Mouse (Mus musculus) CH12.LX (cell line): ENCODE data around the gene Cacna2d2. TPM values are rescaled to one million over a fixed set of nuclear protein-coding genes. Genes with fewer than 3 reads are reported as not detected.

Experiments
- DNase-seq: peaks from one replicate; pipeline ENCODE4 v3.0.0-alpha.2; 2013; ENCODE audit errors: extremely low read depth
- H3K27ac ChIP-seq: 2 replicates; pipeline ENCODE4 v1.5.1; 2012; ENCODE audit warnings: low read depth, mild to moderate bottlenecking, control low read depth, moderate library complexity; ENCODE audit not compliant: insufficient read depth
- H3K27me3 ChIP-seq: replicated peaks from 2 replicates; pipeline ENCODE3; 2012; ENCODE audit warnings: inconsistent platforms
- H3K36me3 ChIP-seq, 2 experiments: replicated peaks in 1 of 2; 2 replicates each; pipeline versions ENCODE3 to v1.6.1; 2012; ENCODE audit warnings: inconsistent platforms in 1 of 2, low read length in 1 of 2, mild to moderate bottlenecking in 1 of 2, mixed read lengths in 1 of 2, moderate library complexity in 1 of 2; ENCODE audit not compliant: control insufficient read depth in 1 of 2, insufficient read depth in 1 of 2
- H3K4me1 ChIP-seq, 2 experiments: 2 replicates each; pipeline ENCODE4 v1.6.1; 2012; ENCODE audit warnings: inconsistent platforms in 1 of 2, moderate library complexity in 1 of 2; ENCODE audit not compliant: insufficient read depth in 2 of 2, control insufficient read depth in 1 of 2
- H3K4me2 ChIP-seq: 2 replicates; pipeline ENCODE4 v1.6.1; 2012; ENCODE audit warnings: low read depth, mild to moderate bottlenecking, control low read depth; ENCODE audit not compliant: poor library complexity, insufficient read depth, severe bottlenecking
- H3K4me3 ChIP-seq, 3 experiments: fragments of 150-350 bp in 1 of 3; sonication (generic) in 1 of 3; replicated peaks in 1 of 3; 2 replicates each; pipeline versions ENCODE3 to v1.5.1; 2011 to 2012; ENCODE audit warnings: low read depth in 2 of 3, low read length in 2 of 3, mild to moderate bottlenecking in 2 of 3, moderate library complexity in 2 of 3, control low read depth in 1 of 3, improper control_type of control experiment in 1 of 3, inconsistent platforms in 1 of 3, mixed read lengths in 1 of 3; ENCODE audit not compliant: poor library complexity in 1 of 3
- H3K79me2 ChIP-seq: replicated peaks from 2 replicates; pipeline ENCODE4 v1.6.1; 2012; ENCODE audit warnings: mild to moderate bottlenecking, moderate library complexity; ENCODE audit not compliant: control insufficient read depth, poor library complexity, insufficient read depth, severe bottlenecking; ENCODE audit errors: extremely low read depth
- H3K9ac ChIP-seq: 2 replicates; pipeline ENCODE4 v1.6.1; 2012; ENCODE audit warnings: low read depth, mild to moderate bottlenecking, control low read depth, moderate library complexity; ENCODE audit not compliant: insufficient read depth
- H3K9me3 ChIP-seq: replicated peaks from 2 replicates; pipeline ENCODE3; 2012; ENCODE audit warnings: low read length, inconsistent platforms, mixed read lengths
- CHD1 ChIP-seq: IDR thresholded peaks from 2 replicates; pipeline ENCODE4 v1.6.1; 2012; ENCODE audit warnings: low read depth, low read length, improper control_type of control experiment, inconsistent platforms
- CHD2 ChIP-seq: IDR thresholded peaks from 2 replicates; pipeline ENCODE4 v1.6.1; 2011; ENCODE audit warnings: low read length, improper control_type of control experiment
- CTCF ChIP-seq, 2 experiments: IDR thresholded peaks in 1 of 2; conservative IDR thresholded peaks in 1 of 2; 2 replicates each; pipeline ENCODE4 v1.5.1; 2011 to 2012; ENCODE audit warnings: low read depth in 2 of 2, low read length in 2 of 2, improper control_type of control experiment in 1 of 2, inconsistent platforms in 1 of 2, mild to moderate bottlenecking in 1 of 2, moderate library complexity in 1 of 2
- E2F4 ChIP-seq: IDR thresholded peaks from 2 replicates; pipeline ENCODE4 v1.6.1; 2011; ENCODE audit warnings: low read depth, low read length, improper control_type of control experiment; ENCODE audit not compliant: insufficient replicate concordance
- ELF1 ChIP-seq: IDR thresholded peaks from 2 replicates; pipeline ENCODE4 v1.6.1; 2014; ENCODE audit warnings: low read depth, mild to moderate bottlenecking, inconsistent platforms, low read length, improper control_type of control experiment
- EP300 ChIP-seq: IDR thresholded peaks from 2 replicates; pipeline ENCODE4 v1.6.1; 2011; ENCODE audit warnings: low read length, improper control_type of control experiment
- GABPA ChIP-seq: IDR thresholded peaks from 2 replicates; pipeline ENCODE4 v1.6.1; 2012; ENCODE audit warnings: low read depth, low read length, improper control_type of control experiment, inconsistent platforms; ENCODE audit not compliant: insufficient replicate concordance
- HCFC1 ChIP-seq: IDR thresholded peaks from 2 replicates; pipeline ENCODE4 v1.6.1; 2012; ENCODE audit warnings: low read depth, mild to moderate bottlenecking, inconsistent platforms, low read length, improper control_type of control experiment
- IRF4 ChIP-seq: IDR thresholded peaks from 2 replicates; pipeline ENCODE4 v1.6.1; 2014; ENCODE audit warnings: low read depth, mild to moderate bottlenecking, inconsistent platforms, low read length, improper control_type of control experiment
- JUN ChIP-seq: IDR thresholded peaks from 2 replicates; pipeline ENCODE4 v1.6.1; 2011; ENCODE audit warnings: low read depth, mild to moderate bottlenecking, low read length, improper control_type of control experiment, moderate library complexity; ENCODE audit not compliant: insufficient read depth
- KAT2A ChIP-seq: IDR thresholded peaks from 2 replicates; pipeline ENCODE4 v1.6.1; 2012; ENCODE audit warnings: low read length, improper control_type of control experiment, inconsistent platforms; ENCODE audit not compliant: insufficient replicate concordance
- MAFK ChIP-seq: IDR thresholded peaks from 2 replicates; pipeline ENCODE4 v1.6.1; 2011; ENCODE audit warnings: low read length, improper control_type of control experiment; ENCODE audit not compliant: insufficient replicate concordance
- MAX ChIP-seq: IDR thresholded peaks from 2 replicates; pipeline ENCODE4 v1.6.1; 2011; ENCODE audit warnings: low read length, improper control_type of control experiment
- MAZ ChIP-seq: IDR thresholded peaks from 2 replicates; pipeline ENCODE4 v1.6.1; 2012; ENCODE audit warnings: low read depth, mild to moderate bottlenecking, inconsistent platforms, low read length, improper control_type of control experiment, moderate library complexity
- MXI1 ChIP-seq: IDR thresholded peaks from 2 replicates; pipeline ENCODE4 v1.6.1; 2011; ENCODE audit warnings: mild to moderate bottlenecking, low read depth, low read length, improper control_type of control experiment
- MYC ChIP-seq: IDR thresholded peaks from 2 replicates; pipeline ENCODE4 v1.6.1; 2011; ENCODE audit warnings: low read depth, mild to moderate bottlenecking, improper control_type of control experiment, low read length
- NELFE ChIP-seq: IDR thresholded peaks from 2 replicates; pipeline ENCODE4 v1.6.1; 2011; ENCODE audit warnings: low read depth, low read length, improper control_type of control experiment
- NRF1 ChIP-seq: IDR thresholded peaks from 2 replicates; pipeline ENCODE4 v1.6.1; 2014; ENCODE audit warnings: low read depth, mild to moderate bottlenecking, inconsistent platforms, low read length, improper control_type of control experiment, moderate library complexity
- POLR2A ChIP-seq: IDR thresholded peaks from 2 replicates; pipeline ENCODE4 v1.6.1; 2011; ENCODE audit warnings: low read depth, mild to moderate bottlenecking, improper control_type of control experiment, low read length
- POLR2AphosphoS2 ChIP-seq: IDR thresholded peaks from 2 replicates; pipeline ENCODE4 v1.6.1; 2011; ENCODE audit warnings: low read depth, low read length, improper control_type of control experiment
- RAD21 ChIP-seq: IDR thresholded peaks from 2 replicates; pipeline ENCODE4 v1.6.1; 2011; ENCODE audit warnings: low read depth, mild to moderate bottlenecking, low read length, improper control_type of control experiment, moderate library complexity
- SIN3A ChIP-seq: IDR thresholded peaks from 2 replicates; pipeline ENCODE4 v1.6.1; 2012; ENCODE audit warnings: low read length, improper control_type of control experiment, inconsistent platforms
- SMC3 ChIP-seq: IDR thresholded peaks from 2 replicates; pipeline ENCODE4 v1.6.1; 2011; ENCODE audit warnings: low read depth, low read length, improper control_type of control experiment
- TBP ChIP-seq: conservative IDR thresholded peaks from 2 replicates; pipeline ENCODE4 v1.6.1; 2011; ENCODE audit warnings: low read depth, low read length, improper control_type of control experiment
- TCF12 ChIP-seq: IDR thresholded peaks from 2 replicates; pipeline ENCODE4 v1.6.1; 2014; ENCODE audit warnings: low read depth, mild to moderate bottlenecking, inconsistent platforms, low read length, improper control_type of control experiment
- UBTF ChIP-seq: IDR thresholded peaks from 2 replicates; pipeline ENCODE4 v1.6.1; 2012; ENCODE audit warnings: low read depth, mild to moderate bottlenecking, inconsistent platforms, low read length, improper control_type of control experiment, moderate library complexity
- USF2 ChIP-seq: conservative IDR thresholded peaks from 2 replicates; pipeline ENCODE4 v1.6.1; 2011; ENCODE audit warnings: low read depth, low read length, improper control_type of control experiment
- ZC3H11A ChIP-seq: IDR thresholded peaks from 2 replicates; pipeline ENCODE4 v1.6.1; 2012; ENCODE audit warnings: low read depth, mild to moderate bottlenecking, inconsistent platforms, low read length, improper control_type of control experiment
- ZMIZ1 ChIP-seq: IDR thresholded peaks from 2 replicates; pipeline ENCODE4 v1.6.1; 2012; ENCODE audit warnings: low read depth, mild to moderate bottlenecking, inconsistent platforms, low read length, improper control_type of control experiment
- dilution Hi-C: fragments of 300-500 bp; cut with MboI; formaldehyde crosslinking; loops from 2 replicates; pipeline ENCODE4 v1.14.3; 2020; ENCODE audit warnings: low sequenced_read_pairs; ENCODE audit not compliant: extremely low pct_unique_long_range_greater_than_20kb, extremely low pct_ligation_motif_present
- in situ Hi-C: fragments of 300-500 bp; cut with MboI; formaldehyde crosslinking; loops from 3 replicates; pipeline ENCODE4 v1.14.3; 2019; ENCODE audit warnings: low sequenced_read_pairs, low pct_ligation_motif_present, low pct_unique_long_range_greater_than_20kb, mixed read lengths
- polyA plus RNA-seq: library from polyadenylated mRNA; unstranded; fragments of >175 nt; gene quantifications from 2 replicates; pipeline ENCODE4 v1.2.1, GENCODE M21; 2012; ENCODE audit warnings: low read depth; ENCODE audit not compliant: insufficient read length
- total RNA-seq, 2 experiments: library from RNA; depleted of rRNA; stranded (reverse); fragments of 300-350 nt in 1 of 2; fragments of >200 nt in 1 of 2; gene quantifications; 2 replicates each; pipeline ENCODE4 v1.2.3; 2012 to 2014

Cacna2d2 gene
- total and polyA plus RNA-seq, 3 experiments, result 0.04 TPM; not detected in 2

DNA sequence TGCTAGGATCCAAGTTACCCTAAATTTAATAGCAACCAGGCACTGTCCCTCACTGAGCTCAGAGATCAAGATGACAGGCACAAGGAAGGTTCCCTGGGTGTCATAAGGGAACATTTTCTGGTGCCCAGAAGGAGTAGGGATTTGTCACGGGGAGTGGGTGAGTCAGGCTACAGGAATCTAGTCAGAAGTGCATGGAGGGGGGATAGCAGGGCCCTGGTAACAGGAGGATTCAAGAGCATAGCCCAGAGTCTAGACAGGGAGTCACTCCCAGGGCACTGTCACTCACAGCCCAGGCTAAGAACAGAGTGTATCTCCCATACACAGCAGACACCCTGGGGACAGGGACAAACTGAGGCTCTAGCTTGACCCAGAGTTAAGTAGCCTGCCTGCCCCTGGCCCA, 94.1 kb downstream of the Cacna2d2 start:
- no peaks in the 10 kb centered on the region for H3K36me3 ChIP-seq
- peaks cover 96% of the 10 kb centered on the region for H3K27me3 ChIP-seq
- in situ Hi-C loops, result loop anchor here (25.0 kb wide), 1 partner anchor 556 kb away; no protein-coding TSS in a partner anchor
- H3K9me3 ChIP-seq, result no peaks in the 10 kb centered on the region
- no peak for DNase-seq
- no peaks in the 10 kb centered on the region for H3K79me2 ChIP-seq
- H3K4me2 ChIP-seq, result no peak overlapping the region
- no peak overlapping the region for H3K27ac ChIP-seq
- dilution Hi-C loops, result no loop called here
- no peak for TF ChIP-seq CTCF (conservative IDR thresholded peaks at IDR 0.05 in 1 of 2, IDR thresholded peaks at IDR 0.05 in 1 of 2; ENCODE audit: low read depth in 2 of 2, low read length in 2 of 2)
- no peak for TF ChIP-seq SMC3
- TF ChIP-seq USF2, result no peak
- no peak for TF ChIP-seq MYC
- TF ChIP-seq HCFC1, result no peak
- TF ChIP-seq IRF4, result no peak
- TF ChIP-seq EP300, result no peak
- no peak for TF ChIP-seq ELF1
- TF ChIP-seq POLR2AphosphoS2, result no peak
- TF ChIP-seq RAD21, result no peak
- TF ChIP-seq GABPA, result no peak
- no peak for TF ChIP-seq UBTF
- no peak for TF ChIP-seq TCF12
- no peak for TF ChIP-seq E2F4
- no peak for TF ChIP-seq KAT2A
- no peak for TF ChIP-seq SIN3A
- no peak for TF ChIP-seq NRF1
- TF ChIP-seq NELFE, result no peak
- no peak for TF ChIP-seq CHD2
- TF ChIP-seq CHD1, result no peak
- H3K4me3 ChIP-seq, result no peak overlapping the region
- no peaks in the 10 kb centered on the region for H3K4me1 ChIP-seq
- H3K9ac ChIP-seq, result no peak overlapping the region

DNA sequence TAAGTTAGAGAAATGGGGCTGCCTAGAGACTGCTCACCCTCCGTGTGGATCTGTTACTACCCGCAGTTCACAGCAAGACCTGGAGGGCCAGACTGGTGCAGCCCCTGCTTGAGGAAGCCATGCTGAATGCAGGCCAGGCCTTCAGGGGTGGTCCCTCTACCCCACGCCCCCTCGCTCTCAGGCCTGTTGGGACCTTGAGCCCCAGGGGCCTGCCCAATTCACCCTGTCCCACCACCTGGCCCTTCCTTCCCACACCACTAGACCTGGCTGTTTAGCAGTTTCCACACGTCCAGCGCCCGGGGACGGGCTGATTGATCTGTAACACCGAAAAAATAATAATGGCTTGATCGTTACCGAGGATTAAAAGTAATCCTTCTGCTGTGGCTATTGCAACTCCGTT, 94.8 kb downstream of the Cacna2d2 start:
- no peaks in the 10 kb centered on the region for H3K9me3 ChIP-seq

More for the DNA sequence above, 94.8 kb downstream of the Cacna2d2 start:
- in situ Hi-C loops, result loop anchor here (25.0 kb wide), 1 partner anchor 557 kb away; no protein-coding TSS in a partner anchor
- no peak overlapping the region for H3K9ac ChIP-seq
- no peak for TF ChIP-seq SIN3A
- no peak for TF ChIP-seq ZMIZ1
- no peak for TF ChIP-seq TCF12
- no peak for TF ChIP-seq IRF4
- TF ChIP-seq MYC, result no peak
- no peak for TF ChIP-seq NRF1
- no peak for TF ChIP-seq MXI1
- TF ChIP-seq POLR2AphosphoS2, result no peak
- TF ChIP-seq MAZ, result no peak
- no peak for TF ChIP-seq GABPA
- TF ChIP-seq TBP, result no peak
- TF ChIP-seq MAFK, result no peak
- TF ChIP-seq ZC3H11A, result no peak
- no peak for TF ChIP-seq JUN
- TF ChIP-seq MAX, result no peak
- no peak for TF ChIP-seq POLR2A
- no peak for TF ChIP-seq RAD21
- TF ChIP-seq, all 38 proteins: peak for 0
- no peaks in the 10 kb centered on the region for H3K36me3 ChIP-seq
- H3K27me3 ChIP-seq, result peaks cover 97% of the 10 kb centered on the region
- no peak for DNase-seq
- no peak overlapping the region for H3K4me2 ChIP-seq
- dilution Hi-C loops, result no loop called here
- no peaks in the 10 kb centered on the region for H3K79me2 ChIP-seq
- no peaks in the 10 kb centered on the region for H3K4me1 ChIP-seq
- no peak overlapping the region for H3K4me3 ChIP-seq
- H3K27ac ChIP-seq, result no peak overlapping the region
